Mouse (Mus musculus) layer of hippocampus, postnatal 10 days (tissue): ENCODE measurements around the gene Uqcrc1. TPM values are rescaled to one million over a fixed set of nuclear protein-coding genes. Genes with fewer than 3 reads are reported as not detected.

Experiments used
- DNase-seq, 2 experiments: peaks; one replicate each; pipeline ENCODE4 v3.0.0; 2021; ENCODE audit warnings: low spot score in 2 of 2
- long read RNA-seq: library from polyadenylated mRNA; stranded (forward); transcript quantifications from one replicate; pipeline ENCODE4 v2.0.0, GENCODE M21; 2023
- total RNA-seq, 2 experiments: library from RNA; stranded (reverse); gene quantifications; 2 replicates each; pipeline ENCODE4 v1.2.3; 2021

Gene Uqcrc1
- 100 to 1,000 TPM; 348 to 361 TPM for total RNA-seq
- long read RNA-seq, transcript Uqcrc1-201 (13 exons, 1,653 nt) = major isoform, 732 of 778 reads
- long read RNA-seq, partial matches to known transcripts = 24 of 778 reads
- long read RNA-seq, other reads (novel, unspliced or antisense) = 22 of 778 reads

GRCm38 (mm10) chr9:108936418-108937364 lies at the start of gene Uqcrc1:
Uqcrc1 (plus strand) TSS chr9:108936633.
- peak; percentile 97 to 98 for DNase-seq

DNA sequence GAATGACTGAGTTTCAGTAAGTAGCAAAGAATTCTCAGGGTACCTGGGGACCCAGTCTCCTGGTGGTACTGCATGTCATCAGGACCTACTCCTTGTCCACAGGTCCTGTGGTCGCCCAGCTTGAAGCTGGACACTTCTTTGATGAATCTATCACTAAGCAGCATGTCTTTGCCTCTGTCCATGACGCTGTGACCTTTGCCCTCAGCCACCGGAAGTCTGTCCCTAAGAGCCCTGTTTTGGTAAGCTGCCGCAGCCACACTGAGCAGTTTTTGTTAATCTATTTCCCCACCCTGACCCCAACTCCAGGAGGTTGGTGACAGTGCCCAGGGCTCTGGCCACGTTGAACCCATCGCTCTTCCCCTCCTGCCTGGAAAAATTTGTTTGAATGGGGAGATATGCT lies 24.1 kb upstream of the Uqcrc1 start:
- DNase-seq = no peak

- DNase-seq = no peak
Measured at GRCm38 (mm10) chr9:108913161-108913560, 23.3 kb upstream of the Uqcrc1 start.

DNA sequence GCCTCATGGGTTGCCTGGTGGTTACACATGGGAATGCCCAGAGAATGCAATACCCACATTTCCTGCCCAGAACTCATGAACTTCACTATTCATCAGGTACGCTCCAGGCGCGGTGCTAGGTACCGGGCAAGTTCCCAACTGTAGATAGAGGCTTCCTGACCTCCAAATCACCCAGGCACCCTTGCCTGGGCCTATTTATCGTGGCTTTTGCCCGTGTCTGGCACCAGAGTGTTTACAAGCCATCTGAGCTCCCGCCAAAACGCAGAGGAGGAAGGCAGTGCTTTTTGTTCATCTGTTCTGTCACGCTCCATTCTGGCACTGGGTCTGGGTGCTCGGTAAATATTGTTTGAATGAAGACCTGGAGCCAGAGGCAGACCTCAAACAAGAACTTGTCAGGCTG lies 22.8 kb upstream of the Uqcrc1 start:
- DNase-seq = peak in 1 of 2 experiments; percentile 44

DNA sequence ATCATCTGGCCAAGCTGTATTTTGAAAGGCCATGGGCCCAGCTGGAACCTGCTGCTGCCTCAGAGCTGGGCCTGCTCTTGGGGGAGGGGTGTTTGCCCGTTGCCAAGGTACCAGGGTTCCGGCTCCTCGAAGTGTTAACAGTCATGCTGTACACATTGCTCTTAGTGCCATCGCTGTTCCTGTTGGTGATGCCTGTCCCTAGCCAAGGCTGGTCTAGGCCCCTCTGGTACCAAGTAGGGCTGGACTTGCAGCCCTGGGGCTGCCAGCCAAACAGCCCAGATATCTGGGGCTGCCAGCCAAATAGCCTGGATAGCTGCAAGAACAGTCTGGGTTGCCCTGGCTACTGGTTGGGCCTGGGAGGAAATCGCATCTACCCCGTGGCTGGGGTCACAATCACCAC lies 21.9 kb upstream of the Uqcrc1 start, which contains the start of gene Tmem89:
Tmem89 (plus strand) TSS at position 129 of the 400 bp plus-strand sequence.
- peak; percentile 69 to 77 for DNase-seq

- DNase-seq = no peak
Measured at GRCm38 (mm10) chr9:108925897-108926296, 10.5 kb upstream of the Uqcrc1 start.

DNA sequence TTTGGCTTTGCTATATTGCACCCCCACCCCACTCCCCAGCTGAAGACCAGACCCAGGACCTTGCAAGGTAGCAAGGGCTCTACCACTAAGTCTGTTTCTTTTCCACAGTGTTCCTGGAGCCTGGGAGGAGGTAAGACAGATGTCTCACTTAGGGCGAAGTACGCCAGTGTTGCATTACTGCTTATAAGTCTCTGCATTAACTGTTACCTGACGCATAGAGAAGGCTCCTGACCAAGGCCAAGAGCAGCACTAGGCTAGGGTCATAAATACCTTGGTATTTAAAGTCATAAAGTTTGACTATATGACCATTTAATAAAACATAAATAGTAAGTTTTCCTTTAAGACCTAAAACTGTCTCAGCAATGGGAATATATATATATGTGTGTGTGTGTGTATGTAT lies 8.0 kb upstream of the Uqcrc1 start:
- no peak for DNase-seq

GRCm38 (mm10) chr9:108935991-108936390 lies 442 bp upstream of the Uqcrc1 start:
- DNase-seq = no peak

DNA sequence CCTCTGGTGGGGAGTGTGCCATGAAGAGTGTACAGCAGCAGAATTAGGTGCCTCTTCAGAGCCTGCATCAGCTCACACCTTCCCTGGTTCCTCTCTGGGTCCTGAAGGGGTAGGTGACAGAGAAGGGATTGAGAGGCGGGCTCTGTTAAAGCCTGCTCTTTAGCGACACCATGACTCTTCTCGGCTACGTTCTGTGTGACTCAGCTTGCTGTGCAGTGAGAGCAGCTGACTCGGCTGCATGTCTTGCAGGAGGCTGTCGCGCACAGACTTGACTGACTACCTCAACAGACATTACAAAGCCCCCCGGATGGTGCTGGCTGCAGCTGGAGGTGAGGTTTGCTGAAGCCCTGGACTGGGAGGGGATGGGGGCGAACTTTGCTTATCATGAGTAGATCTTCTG lies 8.7 kb downstream of the Uqcrc1 start:
- no peak for DNase-seq

DNA sequence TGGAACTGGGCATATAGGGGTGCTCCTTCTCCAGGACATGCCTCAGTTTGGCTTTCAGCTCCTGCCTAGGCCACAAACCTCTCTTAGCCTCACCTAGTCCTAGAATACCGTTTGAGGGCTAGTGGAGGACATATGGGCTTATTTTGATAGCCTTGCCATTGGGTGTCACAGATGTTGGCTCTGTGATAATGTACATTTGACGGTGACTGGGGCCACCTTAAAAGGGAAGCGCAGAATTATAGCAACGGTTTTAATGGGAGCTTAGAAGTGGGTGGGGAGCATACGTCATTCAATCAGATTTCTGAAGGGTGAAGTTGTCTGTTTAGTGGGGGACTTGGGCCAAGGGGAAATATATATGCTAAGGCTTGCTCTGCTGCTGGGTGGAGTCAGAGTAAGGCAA lies 9.2 kb downstream of the Uqcrc1 start:
- DNase-seq = no peak

DNA sequence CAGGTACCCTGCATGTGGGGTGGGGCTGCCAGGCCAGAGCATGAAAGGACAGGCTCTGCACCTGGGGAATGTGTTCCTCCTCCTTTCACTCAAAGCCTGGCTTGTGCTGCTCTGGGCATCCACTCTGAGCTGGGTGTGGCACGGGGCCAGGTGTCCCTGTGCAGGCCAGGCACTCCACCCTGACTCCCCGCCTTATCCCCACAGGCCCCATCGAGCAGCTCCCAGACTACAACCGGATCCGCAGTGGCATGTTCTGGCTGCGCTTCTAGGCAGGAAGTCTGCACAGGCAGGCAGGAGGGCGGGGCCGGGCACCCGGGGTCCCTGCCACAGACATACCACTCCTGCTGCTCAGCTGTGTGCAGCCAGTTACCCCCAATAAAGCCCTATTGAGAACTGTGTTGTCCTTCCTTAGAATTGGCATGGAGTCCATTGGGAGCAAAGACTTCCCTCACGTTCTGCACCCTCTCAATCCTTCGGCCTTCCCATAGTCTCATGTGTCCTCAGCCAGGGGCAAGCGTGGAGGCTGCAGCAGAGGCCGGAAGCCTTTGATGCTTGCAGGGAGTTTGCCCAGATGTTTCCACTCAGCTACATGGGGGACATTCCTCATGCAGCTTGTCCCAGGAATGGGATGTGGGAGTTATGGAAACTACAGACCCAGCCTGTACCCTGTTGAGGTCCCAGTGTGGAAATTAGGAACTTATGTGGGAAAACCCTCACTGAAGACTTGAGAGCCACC lies 13.0 kb downstream of the Uqcrc1 start:
- DNase-seq = no peak

DNA sequence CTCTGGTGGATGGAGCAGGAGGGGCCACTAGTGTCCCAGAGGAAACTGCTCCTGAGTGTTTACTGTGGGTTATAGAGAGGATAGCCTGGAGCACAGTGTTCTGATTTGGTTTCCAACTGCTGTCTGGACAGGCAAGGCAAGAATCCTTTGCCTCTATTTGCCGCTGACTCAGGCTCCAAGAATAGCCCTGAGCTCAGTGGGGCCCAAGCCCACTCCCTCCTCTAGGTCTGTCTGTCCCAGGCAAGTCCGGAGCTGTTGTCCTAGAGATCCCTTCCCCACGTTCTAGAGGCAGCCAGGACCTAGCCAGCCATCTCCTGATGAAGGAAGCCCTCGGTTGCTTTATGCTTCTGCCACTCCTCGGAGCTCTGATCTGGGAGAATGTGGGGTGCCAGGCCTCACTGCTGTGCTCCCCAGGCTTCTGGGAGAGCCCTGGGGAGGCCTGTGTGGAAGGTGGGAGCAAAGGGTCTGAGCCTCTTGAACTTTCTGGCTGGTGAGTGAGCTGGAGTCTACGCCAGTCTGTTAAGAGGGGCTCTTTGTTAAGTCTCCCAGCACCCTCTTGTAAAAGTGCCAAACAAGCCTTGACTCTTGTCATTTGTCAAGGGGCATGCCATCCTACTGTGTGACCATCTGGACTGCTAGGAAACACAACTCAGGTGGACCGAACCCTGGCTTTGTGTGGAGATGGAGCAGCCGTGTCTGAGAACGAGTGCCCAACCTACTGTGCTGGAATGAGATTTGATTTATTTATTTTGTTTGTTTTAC lies 13.7 kb downstream of the Uqcrc1 start:
- DNase-seq = no peak

DNA sequence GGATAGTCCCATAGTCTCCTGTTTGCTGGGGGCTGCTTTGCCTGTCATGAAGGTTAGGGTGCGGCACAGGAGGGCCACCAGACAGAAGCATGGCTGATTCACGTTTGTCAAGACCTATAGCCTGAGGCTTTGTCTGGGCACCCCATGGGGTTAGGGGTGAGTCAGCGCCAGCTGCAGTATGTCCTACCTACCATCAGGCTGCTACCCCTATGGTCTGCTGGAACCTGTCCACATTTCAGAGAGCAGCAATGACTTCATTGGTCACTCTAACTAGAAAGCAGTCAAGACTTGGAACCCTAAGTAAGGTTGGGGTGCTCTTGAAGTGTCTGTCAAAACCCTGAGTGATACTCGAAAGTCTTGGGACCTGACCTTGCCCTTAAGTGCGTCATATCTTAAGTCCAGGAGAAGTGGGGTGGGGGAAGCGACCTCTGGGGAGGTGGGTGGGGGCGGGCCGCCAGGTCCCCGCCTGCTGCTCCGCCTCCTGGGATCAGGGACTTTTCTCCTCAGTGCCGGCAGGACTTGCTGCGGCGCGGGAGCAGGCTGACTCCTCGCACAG lies 16.7 kb downstream of the Uqcrc1 start, which contains the start of gene Col7a1:
Col7a1 (plus strand) TSS at position 506 of the 556 bp plus-strand sequence.
- DNase-seq = no peak

DNA sequence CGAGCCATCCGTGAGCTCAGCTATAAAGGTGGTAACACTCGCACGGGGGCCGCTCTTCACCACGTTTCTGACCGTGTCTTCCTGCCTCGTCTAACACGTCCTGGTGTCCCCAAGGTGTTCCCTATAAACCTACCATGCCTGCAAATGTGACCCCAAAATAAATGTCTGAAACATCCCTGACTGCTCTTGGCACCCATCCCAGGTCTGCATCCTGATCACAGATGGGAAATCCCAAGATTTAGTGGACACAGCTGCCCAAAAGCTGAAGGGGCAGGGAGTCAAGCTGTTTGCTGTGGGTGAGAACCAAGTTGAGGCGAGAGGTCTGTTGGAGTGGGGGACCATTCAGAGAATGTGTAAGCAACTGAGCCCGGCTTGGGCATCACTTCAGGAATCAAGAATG lies 18.8 kb downstream of the Uqcrc1 start:
- DNase-seq = no peak

DNA sequence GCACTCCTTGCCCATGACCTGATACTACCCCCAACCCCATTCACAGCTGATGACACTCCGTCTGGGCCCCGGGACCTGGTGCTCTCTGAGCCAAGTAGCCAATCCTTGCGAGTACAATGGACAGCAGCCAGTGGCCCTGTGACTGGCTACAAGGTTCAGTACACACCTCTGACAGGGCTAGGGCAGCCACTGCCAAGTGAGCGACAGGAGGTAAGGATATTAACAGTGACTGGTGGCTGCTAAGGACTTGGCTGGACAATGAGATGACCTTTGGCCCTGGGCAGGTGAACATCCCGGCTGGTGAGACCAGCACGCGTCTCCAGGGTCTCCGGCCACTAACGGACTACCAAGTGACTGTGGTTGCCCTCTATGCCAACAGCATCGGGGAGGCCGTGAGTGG lies 19.4 kb downstream of the Uqcrc1 start:
- no peak for DNase-seq

DNA sequence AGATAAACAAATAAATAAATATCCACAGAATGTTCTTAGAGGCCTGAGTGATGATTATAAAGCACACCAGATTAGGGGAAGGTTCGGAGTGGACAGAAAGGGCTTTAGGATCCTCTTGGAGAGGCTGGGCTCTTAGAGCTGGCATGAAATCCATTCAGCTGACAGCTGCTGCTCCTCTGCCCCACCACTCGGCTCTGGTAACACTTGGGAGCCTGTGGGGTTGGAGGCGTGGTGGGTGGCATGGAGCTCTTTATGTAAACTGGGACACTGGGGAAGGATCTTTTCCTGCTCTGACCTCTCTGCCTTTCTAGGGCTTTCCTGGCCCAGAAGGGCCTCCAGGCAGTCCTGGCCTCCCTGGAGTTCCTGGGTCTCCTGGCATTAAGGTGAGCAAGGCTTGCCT lies 27.1 kb downstream of the Uqcrc1 start:
- DNase-seq = no peak

GRCm38 (mm10) chr9:108964338-108964737 lies 27.9 kb downstream of the Uqcrc1 start:
- DNase-seq = no peak

DNA sequence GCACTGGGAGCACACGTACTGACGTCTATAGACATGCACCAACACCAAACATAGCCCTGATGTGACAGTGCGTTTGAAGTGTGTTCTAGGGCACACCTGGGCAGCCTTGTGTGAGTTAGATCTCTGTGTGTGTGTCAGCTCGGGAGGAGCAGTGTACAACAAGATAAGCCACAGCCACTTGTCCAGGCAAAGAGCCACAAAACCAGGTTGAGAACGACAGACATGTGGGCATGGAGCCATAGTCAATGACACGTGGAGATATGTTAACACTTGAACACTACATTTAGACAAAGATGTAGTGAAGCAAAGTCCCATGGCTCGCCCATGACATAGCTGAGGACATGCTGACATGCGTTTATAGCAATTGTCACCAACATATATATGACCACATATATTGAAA lies 34.2 kb downstream of the Uqcrc1 start:
- no peak for DNase-seq

GRCm38 (mm10) chr9:108976483-108976882 lies 40.0 kb downstream of the Uqcrc1 start:
- no peak for DNase-seq

DNA sequence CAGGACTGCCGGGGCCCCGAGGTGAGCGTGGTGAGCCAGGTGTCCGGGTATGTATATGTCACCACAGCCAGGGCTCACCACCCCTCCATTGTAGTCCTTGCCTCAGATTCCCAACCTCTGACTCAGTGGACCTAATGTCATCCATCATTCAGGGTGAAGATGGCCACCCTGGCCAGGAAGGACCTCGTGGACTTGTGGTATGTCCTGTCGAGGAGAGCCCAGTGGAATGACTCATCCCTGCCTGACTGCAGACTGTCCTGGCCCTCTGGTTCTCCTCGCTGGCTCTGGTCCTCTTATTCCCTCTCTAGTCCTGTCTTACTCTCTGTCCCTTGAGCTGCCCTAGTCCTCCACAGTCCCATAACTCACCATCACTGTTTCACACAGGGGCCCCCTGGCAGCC lies 41.5 kb downstream of the Uqcrc1 start:
- DNase-seq = no peak

DNA sequence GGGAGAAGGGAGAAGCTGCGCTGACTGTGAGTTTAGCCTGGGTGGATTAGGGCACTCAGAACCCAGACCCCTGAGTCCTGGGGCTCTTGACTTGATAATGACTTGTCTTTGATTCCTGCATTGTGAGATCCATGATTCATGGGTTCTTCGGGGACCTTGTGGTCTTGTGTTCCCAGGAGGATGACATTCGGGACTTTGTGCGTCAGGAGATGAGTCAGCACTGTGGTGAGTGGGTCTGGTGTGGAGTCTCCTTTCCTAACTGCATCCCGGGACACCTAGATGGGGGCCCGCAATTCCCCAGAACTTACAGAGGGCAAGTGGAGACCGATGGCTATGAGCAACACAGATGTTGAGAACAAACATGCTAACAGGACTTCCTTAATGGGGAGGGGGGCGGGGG lies 46.1 kb downstream of the Uqcrc1 start:
- no peak for DNase-seq
